Mouse (Mus musculus) lung, embryonic 16.5 days (tissue): ENCODE results near the gene Actn4. TPM values are rescaled to one million over a fixed set of nuclear protein-coding genes. Genes with fewer than 3 reads are reported as not detected.

Experiments
- ATAC-seq: fragments of 200-750 bp; cut with Nextera tagmentation; 2 replicates; pipeline ENCODE4 v1.8.0; 2017; ENCODE audit warnings: low read depth, mild to moderate bottlenecking, moderate library complexity
- H3K27ac ChIP-seq: fragments of 300-500 bp; sonication (generic); 2 replicates; pipeline ENCODE4 v1.5.1; 2014; ENCODE audit warnings: mild to moderate bottlenecking, control low read depth, low read length
- H3K27me3 ChIP-seq: fragments of 300-500 bp; sonication (generic); 2 replicates; pipeline ENCODE4 v1.6.1; 2014; ENCODE audit warnings: low read depth, low read length, mixed read lengths; ENCODE audit not compliant: control insufficient read depth, insufficient read depth
- H3K36me3 ChIP-seq: fragments of 300-500 bp; sonication (generic); 2 replicates; pipeline ENCODE4 v1.6.1; 2014; ENCODE audit warnings: low read length; ENCODE audit not compliant: control insufficient read depth, insufficient read depth
- H3K4me1 ChIP-seq: fragments of 300-500 bp; sonication (generic); replicated peaks from 2 replicates; pipeline ENCODE4 v1.6.1; 2014; ENCODE audit warnings: low read length, mixed read lengths; ENCODE audit not compliant: control insufficient read depth, insufficient read depth
- H3K4me2 ChIP-seq: fragments of 300-500 bp; sonication (generic); 2 replicates; pipeline ENCODE4 v1.6.1; 2014; ENCODE audit warnings: low read depth, low read length, control low read depth
- H3K4me3 ChIP-seq: fragments of 300-500 bp; sonication (generic); 2 replicates; pipeline ENCODE4 v1.5.1; 2014; ENCODE audit warnings: mild to moderate bottlenecking, low read length, control low read depth
- H3K9ac ChIP-seq: fragments of 300-500 bp; sonication (generic); 2 replicates; pipeline ENCODE4 v1.6.1; 2014; ENCODE audit warnings: low read length, control low read depth
- H3K9me3 ChIP-seq: fragments of 300-500 bp; sonication (generic); 2 replicates; pipeline ENCODE4 v1.6.1; 2016; ENCODE audit warnings: low read length; ENCODE audit not compliant: control insufficient read depth
- WGBS: fragments of 180-500 bp; shearing (Covaris S2); extraction: QIAGEN DNeasy Blood & Tissue Kit; methylation state at CpG from one replicate; pipeline ENCODE4 v1.1.7; 2014; 5-methylcytosine and 5-hydroxymethylcytosine counted together
- polyA plus RNA-seq: library from polyadenylated mRNA; unstranded; fragments of >200 nt; fragmentation: Nextera tagmentation; extraction: Ambion mirVana; gene quantifications from 2 replicates; pipeline ENCODE4 v1.2.1, GENCODE M21; 2015

The Actn4 gene
- polyA plus RNA-seq, 1 experiment from 2014 or later, result 313 TPM

- 0 out of 2 replicates have a peak, but pooled peaks cover 2% of the 10 kb centered on the region for H3K36me3 ChIP-seq
- no peaks in the 10 kb centered on the region for H3K9me3 ChIP-seq
- H3K9ac ChIP-seq, result 0 out of 2 replicates have a peak overlapping the region, but pooled peaks have one; percentile 17
- H3K4me3 ChIP-seq, result no peak overlapping the region
- peaks cover 94% of the 10 kb centered on the region for H3K4me1 ChIP-seq
- peak; percentile 48 for ATAC-seq
- H3K4me2 ChIP-seq, result no peak overlapping the region
- H3K27ac ChIP-seq, result peak overlapping the region; percentile 78
- no peaks in the 10 kb centered on the region for H3K27me3 ChIP-seq
- WGBS, result 16% methylated on average over 5 of the region's 5 CpGs
These were observed 6.7 kb downstream of the Actn4 start for GRCm38 (mm10) chr7:28955295-28955897.

- H3K4me2 ChIP-seq, result no peak overlapping the region
- H3K9me3 ChIP-seq, result no peaks in the 10 kb centered on the region
- H3K27me3 ChIP-seq, result no peaks in the 10 kb centered on the region
- H3K9ac ChIP-seq, result no peak overlapping the region
- ATAC-seq, result no peak
- peak overlapping the region; percentile 78 for H3K27ac ChIP-seq
- 0 out of 2 replicates have a peak, but pooled peaks cover 2% of the 10 kb centered on the region for H3K36me3 ChIP-seq
- H3K4me3 ChIP-seq, result no peak overlapping the region
- peaks cover 92% of the 10 kb centered on the region for H3K4me1 ChIP-seq
- 73% methylated on average over 4 of the region's 4 CpGs for WGBS
These were observed 7.4 kb downstream of the Actn4 start for GRCm38 (mm10) chr7:28954773-28955172.

GRCm38 (mm10) chr7:28953476-28954376, 8.4 kb downstream of the Actn4 start:
- WGBS, result 28% methylated on average over 2 of the region's 2 CpGs
- peak overlapping the region; percentile 51 for H3K9ac ChIP-seq
- H3K4me2 ChIP-seq, result 0 out of 2 replicates have a peak overlapping the region, but pooled peaks have one; percentile 10
- peaks cover 93% of the 10 kb centered on the region for H3K4me1 ChIP-seq
- 0 out of 2 replicates have a peak, but pooled peaks cover 2% of the 10 kb centered on the region for H3K36me3 ChIP-seq
- peak overlapping the region; percentile 95 for H3K27ac ChIP-seq
- H3K9me3 ChIP-seq, result no peaks in the 10 kb centered on the region
- ATAC-seq, result no peak
- H3K4me3 ChIP-seq, result no peak overlapping the region
- H3K27me3 ChIP-seq, result no peaks in the 10 kb centered on the region

GRCm38 (mm10) chr7:28952786-28953185, 9.4 kb downstream of the Actn4 start:
- WGBS, result 9% methylated on average over 3 of the region's 3 CpGs
- Histone ChIP-seq H3K36me3 (0 out of 2 replicates have a peak, but pooled peaks cover 2% of the 10 kb centered on the region), H3K9ac (no peak overlapping the region), H3K27me3 (no peaks in the 10 kb centered on the region), H3K9me3 (no peaks in the 10 kb centered on the region), H3K27ac (peak overlapping the region; percentile 95), H3K4me1 (peaks cover 93% of the 10 kb centered on the region), H3K4me2 (peak overlapping the region; percentile 25; the same call in 1 of the 2 replicates), H3K4me3 (no peak overlapping the region)
- peak; percentile 58 for ATAC-seq

- 40% methylated on average over 2 of the region's 2 CpGs for WGBS
- Histone ChIP-seq H3K27me3 (no peaks in the 10 kb centered on the region), H3K4me2 (peak overlapping the region; percentile 19; the same call in 1 of the 2 replicates), H3K9me3 (no peaks in the 10 kb centered on the region), H3K4me1 (peaks cover 93% of the 10 kb centered on the region), H3K36me3 (0 out of 2 replicates have a peak, but pooled peaks cover 2% of the 10 kb centered on the region), H3K9ac (0 out of 2 replicates have a peak overlapping the region, but pooled peaks have one; percentile 2), H3K27ac (peak overlapping the region; percentile 95), H3K4me3 (no peak overlapping the region)
- ATAC-seq, result no peak
These were observed 10.4 kb downstream of the Actn4 start for GRCm38 (mm10) chr7:28951764-28952163.

- H3K4me1 ChIP-seq, result peaks cover 93% of the 10 kb centered on the region
- no peak overlapping the region for H3K4me2 ChIP-seq
- no peaks in the 10 kb centered on the region for H3K9me3 ChIP-seq
- no peak overlapping the region for H3K4me3 ChIP-seq
- ATAC-seq, result no peak
- no peaks in the 10 kb centered on the region for H3K27me3 ChIP-seq
- 0 out of 2 replicates have a peak, but pooled peaks cover 2% of the 10 kb centered on the region for H3K36me3 ChIP-seq
- no peak overlapping the region for H3K9ac ChIP-seq
- WGBS, result 75% methylated on average over 10 of the region's 10 CpGs
- peak overlapping the region; percentile 63 for H3K27ac ChIP-seq
These were observed 11.6 kb downstream of the Actn4 start for GRCm38 (mm10) chr7:28950346-28951037.

GRCm38 (mm10) chr7:28949298-28949697, 12.8 kb downstream of the Actn4 start:
- Histone ChIP-seq H3K36me3 (0 out of 2 replicates have a peak, but pooled peaks cover 2% of the 10 kb centered on the region), H3K4me1 (peaks cover 92% of the 10 kb centered on the region), H3K9ac (0 out of 2 replicates have a peak overlapping the region, but pooled peaks have one; percentile 21), H3K4me2 (peak overlapping the region; percentile 2; the same call in 1 of the 2 replicates), H3K4me3 (no peak overlapping the region), H3K9me3 (no peaks in the 10 kb centered on the region), H3K27ac (peak overlapping the region; percentile 63), H3K27me3 (no peaks in the 10 kb centered on the region)
- 57% methylated on average over 2 of the region's 2 CpGs for WGBS
- ATAC-seq, result no peak

GRCm38 (mm10) chr7:28948746-28949145, 13.4 kb downstream of the Actn4 start:
- 81% methylated on average over 7 of the region's 7 CpGs for WGBS

More at GRCm38 (mm10) chr7:28948746-28949145, 13.4 kb downstream of the Actn4 start:
- Histone ChIP-seq H3K36me3 (no peaks in the 10 kb centered on the region), H3K9ac (no peak overlapping the region), H3K4me2 (0 out of 2 replicates have a peak overlapping the region, but pooled peaks have one; percentile 2), H3K27ac (peak overlapping the region; percentile 63), H3K9me3 (no peaks in the 10 kb centered on the region), H3K4me3 (no peak overlapping the region), H3K4me1 (peaks cover 92% of the 10 kb centered on the region), H3K27me3 (no peaks in the 10 kb centered on the region)
- ATAC-seq, result no peak
